Mouse (Mus musculus): Measurements from ENCODE around the gene Gm6902. TPM values are rescaled to one million over a fixed set of nuclear protein-coding genes. Genes with fewer than 3 reads are reported as not detected.
"Not testable (repeated sequence)": the region's sequence is repeated elsewhere in the genome, so short reads cannot be mapped to it uniquely, and the experiment has no call there.

Gm6902 gene
- polyA plus RNA-seq (2012; rRNA removed), result not detected in 2 replicates

DNA sequence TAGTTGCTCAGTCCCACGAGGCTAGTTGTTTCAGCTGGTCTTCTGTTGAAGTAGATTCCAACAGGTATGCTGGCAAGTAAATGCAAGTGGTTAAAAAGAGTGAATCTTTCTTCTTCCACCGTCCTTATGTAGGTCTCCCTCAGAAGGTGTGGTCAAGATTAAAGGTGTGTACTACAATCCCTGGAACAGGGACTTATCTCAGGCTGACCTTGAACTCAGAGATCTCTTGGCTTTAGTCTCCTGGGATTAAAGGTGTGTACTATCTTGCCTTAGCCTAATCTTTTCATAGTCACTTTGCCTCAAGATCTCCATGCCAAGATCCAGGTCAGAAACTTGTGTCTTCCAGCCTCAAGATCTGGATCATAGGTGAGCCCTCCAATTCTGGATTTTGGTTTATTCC lies at the start of gene Gm6902:
TSS of gene Gm6902 (minus strand) at position 101 of the 400 bp plus-strand sequence.
- H3K4me1 ChIP-seq (ENCODE audit: control insufficient read depth, insufficient read depth, low read length); H3K27ac ChIP-seq (ENCODE audit: insufficient read depth, low read length); H3K4me3 ChIP-seq (replicated peaks; ENCODE audit: insufficient read depth, low read depth, low read length); H3K27me3 ChIP-seq (ENCODE audit: control insufficient read depth, insufficient read depth, low read length); DNase-seq: not testable (repeated sequence)
- no CpG with 5 or more reads among the region's 2 CpGs for WGBS

DNA sequence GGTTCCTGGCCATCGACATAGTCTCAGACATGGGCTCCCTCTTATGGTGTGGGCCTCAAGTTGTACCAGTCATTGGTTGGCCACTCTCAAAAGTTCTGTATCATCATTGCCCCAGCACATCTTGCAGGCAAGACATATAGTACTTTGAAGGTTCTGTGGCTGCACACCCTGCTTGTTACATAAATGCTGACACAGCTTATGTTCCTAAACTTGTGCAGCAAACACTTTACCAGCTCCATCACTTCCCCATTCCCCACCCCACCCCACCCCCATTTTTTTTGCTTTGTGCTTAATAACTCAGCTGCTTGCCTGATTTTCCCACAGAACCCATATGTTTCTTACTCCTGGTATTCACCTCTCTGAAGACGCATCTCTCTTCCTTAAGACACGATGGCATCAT lies 22.2 kb upstream of the Gm6902 start, which contains the start of gene Nlrp4e:
TSS of gene Nlrp4e (plus strand) at position 301 of the 400 bp plus-strand sequence.
- not testable (repeated sequence) for H3K27me3 ChIP-seq (ENCODE audit: control insufficient read depth, insufficient read depth, low read length); H3K4me3 ChIP-seq (replicated peaks; ENCODE audit: insufficient read depth, low read depth, low read length); DNase-seq; H3K4me1 ChIP-seq (ENCODE audit: control insufficient read depth, insufficient read depth, low read length); H3K27ac ChIP-seq (ENCODE audit: insufficient read depth, low read length)
- WGBS, result 74% methylated on average over 3 of the region's 3 CpGs

DNA sequence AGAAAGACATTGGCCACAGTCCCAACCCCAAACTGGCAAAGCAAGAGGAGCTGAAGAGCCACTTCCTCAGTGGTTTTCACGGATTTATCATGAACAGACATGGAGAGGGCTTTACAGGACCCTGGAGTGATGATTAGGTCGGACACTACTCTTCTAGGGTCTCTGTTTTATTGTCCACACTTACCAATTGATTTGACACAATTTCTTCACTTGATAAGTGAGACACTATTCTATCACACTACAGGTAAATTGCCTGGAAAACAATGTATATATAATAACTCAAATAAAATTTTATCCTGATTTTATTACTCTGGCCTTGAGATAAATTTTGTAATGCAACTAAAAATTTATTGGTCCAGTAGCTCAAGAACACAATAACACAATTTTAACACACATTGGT lies 27.1 kb downstream of the Gm6902 start, which contains the start of gene Vmn1r166:
TSS of gene Vmn1r166 (minus strand) at position 101 of the 400 bp plus-strand sequence.
- not testable (repeated sequence) for H3K4me1 ChIP-seq (ENCODE audit: control insufficient read depth, insufficient read depth, low read length); H3K27ac ChIP-seq (ENCODE audit: insufficient read depth, low read length); H3K27me3 ChIP-seq (ENCODE audit: control insufficient read depth, insufficient read depth, low read length); H3K4me3 ChIP-seq (replicated peaks; ENCODE audit: insufficient read depth, low read depth, low read length); DNase-seq
- no CpG with 5 or more reads among the region's 2 CpGs for WGBS

Other genes with a start within 250 kb of the Gm6902 start
- gene Vmn1r163, start 223.4 kb downstream of the Gm6902 start, polyA plus RNA-seq (2012; rRNA removed), result not detected in 2 replicates
- not detected in 2 replicates for gene Gm8720, start 211.4 kb downstream of the Gm6902 start, polyA plus RNA-seq (2012; rRNA removed)
- not detected in 2 replicates for gene Gm10662, start 134.4 kb downstream of the Gm6902 start, polyA plus RNA-seq (2012; rRNA removed)
- not detected in 2 replicates for gene Vmn1r165, start 61.6 kb downstream of the Gm6902 start, polyA plus RNA-seq (2012; rRNA removed)
- gene Vmn1r166, start 27.2 kb downstream of the Gm6902 start, polyA plus RNA-seq (2012; rRNA removed), result not detected in 2 replicates
- gene Nlrp4e, start 22.3 kb upstream of the Gm6902 start, polyA plus RNA-seq (2012; rRNA removed), result not detected in 2 replicates
- not detected in 2 replicates for gene Nlrp5, start 107.0 kb upstream of the Gm6902 start, polyA plus RNA-seq (2012; rRNA removed)
- not detected in 2 replicates for gene Vmn1r167, start 228.3 kb upstream of the Gm6902 start, polyA plus RNA-seq (2012; rRNA removed)

Measured in cerebellum, adult 2 months (tissue).